Mouse (Mus musculus): ENCODE data around the gene Gm28305. TPM values are rescaled to one million over a fixed set of nuclear protein-coding genes. Genes with fewer than 3 reads are reported as not detected.
A peak's percentile ranks its signal among the peaks of the same experiment; 100 is the strongest.

Gene Gm28305
- total RNA-seq (2021): not detected
- long read RNA-seq, experiment 1: 0 reads
- long read RNA-seq, experiment 2: 0 reads

DNA sequence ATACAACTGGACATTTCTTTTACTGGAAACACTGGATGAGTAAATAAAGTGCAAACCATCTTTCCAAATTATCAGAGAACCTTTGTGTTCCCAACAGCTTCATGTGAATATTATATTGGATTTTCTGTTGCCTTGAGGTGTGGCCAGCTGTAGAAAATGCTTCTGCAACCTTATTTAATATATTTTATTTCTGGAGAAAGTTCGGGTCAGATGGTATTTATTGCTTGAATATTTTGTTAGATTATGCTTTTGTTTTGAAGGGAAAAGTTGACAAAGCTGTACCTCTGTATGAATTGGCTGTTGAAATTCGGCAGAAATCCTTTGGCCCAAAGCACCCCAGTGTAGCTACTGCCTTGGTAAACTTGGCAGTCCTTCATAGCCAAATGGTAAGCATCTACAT is at the start of gene Gm28305:
Gene Gm28305 (plus strand): TSS at position 301 of the 400 bp plus-strand sequence.
- no peak for DNase-seq (ENCODE audit: low spot score in 2 of 2)

- DNase-seq (ENCODE audit: low spot score in 2 of 2): peak in 1 of 2 experiments; percentile 14
Measured at GRCm38 (mm10) chr9:103996496-103996895, 44.0 kb upstream of the Gm28305 start.

- no peak for DNase-seq (ENCODE audit: low spot score in 2 of 2)
Measured at GRCm38 (mm10) chr9:104000601-104001000, 39.9 kb upstream of the Gm28305 start.

GRCm38 (mm10) chr9:104001921-104002859 is 38.3 kb upstream of the Gm28305 start, which contains the start of gene Nphp3:
Nphp3 (plus strand) TSS chr9:104002544.
- peak; percentile 95 to 98 for DNase-seq (ENCODE audit: low spot score in 2 of 2)

- DNase-seq (ENCODE audit: low spot score in 2 of 2): peak in 1 of 2 experiments; percentile 31
Measured at GRCm38 (mm10) chr9:104002913-104003330, 37.5 kb upstream of the Gm28305 start.

DNA sequence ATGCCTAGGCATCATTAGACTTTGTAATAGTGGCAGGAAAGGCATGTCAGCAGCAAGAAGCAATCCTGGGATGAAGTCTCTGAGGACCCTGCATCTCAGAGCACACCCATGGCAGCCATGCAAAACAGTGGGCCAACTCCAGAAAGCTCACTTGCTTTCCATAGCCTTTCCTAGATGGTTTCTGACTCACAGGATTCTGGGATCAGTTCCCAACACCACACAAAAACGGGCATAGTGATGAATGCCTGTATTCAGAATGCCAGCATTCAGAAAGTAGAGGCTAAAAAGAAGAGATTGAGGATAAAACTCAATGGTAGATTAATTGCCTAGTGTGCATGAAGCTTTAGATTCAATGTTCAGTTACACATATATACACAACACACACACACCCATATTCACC is 25.9 kb upstream of the Gm28305 start:
- DNase-seq (ENCODE audit: low spot score in 2 of 2): no peak

- no peak for DNase-seq (ENCODE audit: low spot score in 2 of 2)
Measured at GRCm38 (mm10) chr9:104021026-104021425, 19.4 kb upstream of the Gm28305 start.

DNA sequence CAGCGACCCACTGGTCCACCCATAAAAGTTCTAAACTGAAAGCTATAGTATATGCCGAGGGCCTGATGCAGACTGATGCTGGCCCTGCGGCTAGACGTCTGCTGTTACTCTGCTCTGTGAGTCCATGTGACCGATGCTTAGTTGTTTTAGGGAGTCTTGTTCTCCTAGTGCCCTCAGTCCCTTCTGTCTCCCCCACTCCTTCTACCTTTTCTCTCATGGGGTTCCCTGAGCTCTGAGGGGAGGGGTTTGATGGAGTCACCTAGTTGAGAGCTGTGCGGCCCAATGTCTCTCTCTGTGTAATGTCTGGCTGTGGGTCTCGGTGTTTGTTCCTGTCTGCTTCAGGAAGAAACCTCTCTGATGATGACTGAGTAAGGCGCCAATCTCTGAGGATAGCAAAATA is 13.3 kb upstream of the Gm28305 start:
- DNase-seq (ENCODE audit: low spot score in 2 of 2): no peak

- DNase-seq (ENCODE audit: low spot score in 2 of 2): no peak
Measured at GRCm38 (mm10) chr9:104029861-104030260, 10.6 kb upstream of the Gm28305 start.

- DNase-seq (ENCODE audit: low spot score in 2 of 2): no peak
Measured at GRCm38 (mm10) chr9:104034231-104034630, 6.2 kb upstream of the Gm28305 start.

GRCm38 (mm10) chr9:104034718-104035117 is 5.7 kb upstream of the Gm28305 start:
- DNase-seq (ENCODE audit: low spot score in 2 of 2): no peak

DNA sequence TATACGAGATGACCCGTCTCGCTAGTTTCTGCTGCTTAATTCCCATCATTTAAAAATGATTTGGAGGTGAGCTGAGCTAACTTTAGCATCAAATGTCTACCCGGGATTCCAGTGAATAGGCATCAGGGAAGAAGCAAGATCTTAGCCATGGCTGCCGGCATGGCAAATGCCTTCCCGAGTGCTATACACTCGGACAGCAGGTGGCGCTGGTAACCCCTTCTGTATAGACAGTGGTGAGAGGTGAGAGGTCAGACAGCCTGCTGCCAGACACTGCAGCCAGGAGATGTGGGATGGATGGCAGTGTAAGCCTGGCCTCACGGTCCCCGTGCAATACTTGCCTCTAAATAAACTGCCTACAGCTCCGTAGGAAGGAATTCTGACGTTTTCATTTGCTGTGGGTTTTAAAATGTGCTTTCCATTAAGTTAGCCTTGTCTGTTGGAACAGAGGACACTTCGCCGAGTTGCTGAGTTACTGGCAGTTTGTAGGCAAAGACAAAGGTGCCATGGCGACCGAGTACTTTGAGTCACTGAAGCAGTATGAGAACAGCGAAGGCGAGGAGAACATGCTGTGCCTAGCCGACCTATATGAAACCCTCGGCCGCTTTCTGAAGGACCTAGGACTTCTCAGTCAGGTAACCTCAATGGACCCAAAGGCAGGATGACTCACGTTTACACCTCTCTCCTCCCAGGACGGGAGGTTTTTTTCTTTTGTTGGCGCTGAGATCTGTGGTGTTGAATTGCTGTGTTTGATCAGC is 5.0 kb upstream of the Gm28305 start:
- peak; percentile 26 to 72 for DNase-seq (ENCODE audit: low spot score in 2 of 2)

DNA sequence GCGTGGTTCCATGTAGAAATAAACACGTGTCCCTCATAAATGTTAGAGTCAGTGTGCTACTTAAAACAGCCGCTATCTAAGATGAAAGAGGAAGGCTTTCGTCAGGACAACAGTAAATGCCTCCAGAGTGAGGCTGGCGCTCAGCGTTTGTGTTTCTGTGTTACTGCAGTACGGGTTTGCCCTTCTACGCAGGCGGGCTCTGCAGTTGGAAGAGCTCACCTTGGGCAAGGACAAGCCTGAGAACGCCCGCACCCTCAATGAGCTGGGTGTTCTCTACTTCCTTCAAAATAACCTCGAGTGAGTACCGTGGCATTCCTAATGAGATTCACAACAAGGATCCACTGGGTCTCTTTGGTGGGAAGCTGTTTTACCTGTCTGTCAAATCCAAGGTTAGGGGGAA is 2.2 kb upstream of the Gm28305 start:
- DNase-seq (ENCODE audit: low spot score in 2 of 2): no peak

DNA sequence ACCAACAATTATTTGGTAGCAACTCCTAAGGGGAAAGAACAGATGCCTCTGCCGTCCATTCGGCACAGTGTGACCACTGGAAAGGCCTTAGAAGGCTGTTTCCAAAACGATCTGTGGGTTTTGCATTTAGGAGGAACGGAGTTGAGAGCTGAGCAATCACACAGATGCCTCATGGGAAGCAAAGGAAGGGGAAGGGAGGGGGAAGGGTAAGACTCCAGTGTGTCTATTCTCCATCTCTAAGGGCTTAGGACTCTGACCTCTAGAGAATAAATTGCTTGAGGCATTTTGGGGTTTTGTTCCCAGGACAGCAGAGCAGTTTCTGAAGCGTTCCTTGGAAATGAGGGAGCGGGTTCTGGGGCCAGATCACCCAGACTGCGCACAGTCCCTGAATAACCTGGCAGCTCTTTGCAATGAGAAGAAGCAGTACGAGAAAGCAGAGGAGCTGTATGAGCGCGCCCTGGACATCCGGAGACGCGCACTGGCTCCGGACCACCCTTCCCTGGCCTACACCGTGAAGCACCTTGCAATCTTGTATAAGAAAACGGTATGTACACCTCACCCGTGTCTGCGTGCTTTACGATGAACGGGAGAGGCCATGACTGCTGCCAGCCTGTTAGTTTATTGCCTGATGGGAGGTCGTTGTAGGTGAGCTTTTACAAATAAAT is 1.3 kb upstream of the Gm28305 start:
- DNase-seq (ENCODE audit: low spot score in 2 of 2): no peak

- no peak for DNase-seq (ENCODE audit: low spot score in 2 of 2)
Measured at GRCm38 (mm10) chr9:104039742-104040141, 720 bp upstream of the Gm28305 start.

- DNase-seq (ENCODE audit: low spot score in 2 of 2): no peak
Measured at GRCm38 (mm10) chr9:104043676-104044075, 3.2 kb downstream of the Gm28305 start.

DNA sequence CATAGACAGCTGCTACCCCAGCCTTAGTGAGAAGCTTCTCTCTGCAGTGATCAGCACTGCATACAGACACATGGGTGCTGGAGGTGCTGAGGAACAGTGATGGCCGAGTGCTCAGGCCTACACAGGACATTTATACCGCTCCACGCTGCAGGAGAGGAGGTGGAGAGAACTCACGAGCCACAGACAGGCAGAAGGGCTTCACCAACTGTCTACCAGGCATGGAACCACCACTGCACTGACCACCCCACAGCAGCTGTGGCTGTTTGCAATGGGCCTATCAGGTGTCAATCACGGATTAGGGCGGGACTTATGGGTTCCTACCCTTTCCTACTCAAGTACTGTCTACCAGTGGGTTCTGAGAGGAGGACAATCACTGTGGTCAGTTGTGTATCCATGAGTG is 10.6 kb downstream of the Gm28305 start:
- no peak for DNase-seq (ENCODE audit: low spot score in 2 of 2)

DNA sequence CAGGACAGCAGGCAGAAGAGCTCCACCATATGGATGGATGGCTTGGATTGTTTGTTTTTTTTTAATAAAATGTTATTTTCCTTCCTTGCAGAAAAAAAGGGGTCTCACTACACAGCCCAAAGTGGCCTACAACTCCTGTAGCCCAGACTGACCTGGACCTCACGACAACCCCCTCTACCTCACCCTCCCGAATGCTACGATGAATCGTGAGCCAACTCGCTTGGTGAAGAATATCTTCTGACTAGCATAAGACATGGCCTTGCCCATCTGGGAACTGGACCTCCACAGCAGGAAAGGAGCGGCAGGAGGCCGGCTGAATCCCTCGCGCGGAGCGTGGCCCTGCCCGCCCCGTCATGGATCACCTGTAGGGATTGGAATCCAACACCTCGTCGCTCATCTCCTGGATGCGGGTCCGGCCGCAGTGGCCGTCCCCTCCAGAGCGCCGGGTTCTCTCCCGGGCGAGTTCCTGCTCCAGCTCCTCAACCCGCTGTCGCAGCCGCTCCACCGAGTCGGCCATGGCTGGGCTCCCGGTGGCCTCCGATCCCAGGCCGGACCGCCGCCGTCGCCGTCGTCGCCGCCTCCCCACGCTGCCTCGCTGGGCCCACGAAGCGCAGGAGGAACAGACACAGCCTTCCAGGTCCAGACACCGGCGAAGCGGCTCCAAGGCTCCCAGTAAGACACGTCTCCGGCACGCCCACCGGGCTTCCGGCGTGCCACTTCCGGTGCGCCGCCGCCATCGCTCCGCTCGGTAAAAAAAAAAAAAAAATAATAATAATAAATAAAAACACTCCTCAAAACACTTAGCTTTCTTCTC is 22.2 kb downstream of the Gm28305 start, which contains the start of gene Uba5:
Gene Uba5 (minus strand): TSS at position 705 of the 814 bp plus-strand sequence.
- DNase-seq (ENCODE audit: low spot score in 2 of 2): peak; percentile 35 to 36

DNA sequence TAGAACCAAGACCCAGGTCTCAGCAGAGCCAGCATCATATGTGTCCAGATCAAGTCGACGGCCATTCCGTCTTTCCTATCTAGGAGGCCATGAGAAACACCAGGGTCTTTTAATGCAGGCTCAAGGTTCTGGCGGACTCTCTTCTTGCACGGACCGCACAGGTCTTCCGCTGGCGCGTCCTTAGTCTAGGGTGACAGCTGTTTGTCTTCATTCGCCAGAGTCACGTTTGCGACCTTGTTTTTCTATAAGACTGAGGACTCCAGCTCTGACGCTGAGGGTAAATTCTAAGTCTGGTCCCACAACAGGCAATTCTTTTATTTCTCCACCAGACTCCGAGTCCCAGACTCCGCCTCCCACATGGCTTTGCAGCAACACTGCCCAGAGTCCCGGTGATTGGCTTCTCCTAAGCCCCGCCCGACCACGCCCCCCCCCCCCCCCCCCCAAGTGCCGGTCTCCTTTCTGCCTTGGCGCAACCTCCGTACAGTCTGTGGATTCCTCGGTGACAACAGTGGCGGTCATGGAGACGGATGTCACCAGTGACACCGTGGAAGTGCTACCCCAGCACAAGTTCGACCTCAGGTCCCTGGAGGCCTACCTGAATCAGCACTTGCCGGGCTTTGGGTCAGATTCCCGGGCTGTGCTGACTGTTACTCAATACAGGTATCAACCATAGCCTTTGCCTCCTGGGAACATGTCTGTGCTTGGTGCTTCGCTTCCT is 22.9 kb downstream of the Gm28305 start, which contains the start of gene Acad11:
Gene Acad11 (plus strand): TSS at position 134 of the 718 bp plus-strand sequence.
- peak; percentile 28 to 68 for DNase-seq (ENCODE audit: low spot score in 2 of 2)

GRCm38 (mm10) chr9:104064571-104064970 is 24.1 kb downstream of the Gm28305 start:
- no peak for DNase-seq (ENCODE audit: low spot score in 2 of 2)

Measured in adrenal gland, postnatal 4 days (tissue).